Mouse (Mus musculus): Measurements from ENCODE around the gene Csnk2b.

Gene Csnk2b

GRCm38 (mm10) chr17:35120745-35121142 lies 1.1 kb downstream of the Csnk2b start:
- peak; percentile 74 for DNase-seq

GRCm38 (mm10) chr17:35115046-35116019 lies 6.5 kb downstream of the Csnk2b start, which contains the start of gene Ly6g5b:
Ly6g5b (minus strand) TSS chr17:35115428.
- no peak for DNase-seq

- no peak for DNase-seq
Observed at GRCm38 (mm10) chr17:35111774-35112173, 10.1 kb downstream of the Csnk2b start.

GRCm38 (mm10) chr17:35108097-35108496 lies 13.8 kb downstream of the Csnk2b start, which contains the start of gene Ly6g5c:
Ly6g5c (plus strand) TSS chr17:35108279.
- DNase-seq = peak; percentile 76

GRCm38 (mm10) chr17:35106522-35106921 lies 15.3 kb downstream of the Csnk2b start:
- DNase-seq = no peak

- peak; percentile 80 for DNase-seq
Observed at GRCm38 (mm10) chr17:35105740-35106389, 16.0 kb downstream of the Csnk2b start.

GRCm38 (mm10) chr17:35104754-35105153 lies 17.1 kb downstream of the Csnk2b start:
- DNase-seq = no peak

- DNase-seq = no peak
Observed at GRCm38 (mm10) chr17:35104079-35104478, 17.8 kb downstream of the Csnk2b start.

GRCm38 (mm10) chr17:35103221-35103690 lies 18.6 kb downstream of the Csnk2b start:
- no peak for DNase-seq

GRCm38 (mm10) chr17:35102299-35102698 lies 19.6 kb downstream of the Csnk2b start:
- DNase-seq = no peak

GRCm38 (mm10) chr17:35101161-35101560 lies 20.7 kb downstream of the Csnk2b start:
- no peak for DNase-seq

- no peak for DNase-seq
Observed at GRCm38 (mm10) chr17:35100196-35100765, 21.6 kb downstream of the Csnk2b start.

- peak; percentile 78 for DNase-seq
Observed at GRCm38 (mm10) chr17:35097164-35097655, 24.6 kb downstream of the Csnk2b start.

GRCm38 (mm10) chr17:35096597-35096996 lies 25.3 kb downstream of the Csnk2b start:
- DNase-seq = no peak

GRCm38 (mm10) chr17:35094475-35095365 lies 27.1 kb downstream of the Csnk2b start:
- DNase-seq = no peak

- peak; percentile 61 for DNase-seq
Observed at GRCm38 (mm10) chr17:35092403-35093198, 29.3 kb downstream of the Csnk2b start.

- peak; percentile 96 for DNase-seq
Observed at GRCm38 (mm10) chr17:35090166-35090932, 31.5 kb downstream of the Csnk2b start.

- DNase-seq = peak; percentile 95
Observed at GRCm38 (mm10) chr17:35088825-35089644, 32.8 kb downstream of the Csnk2b start, which contains the start of gene Abhd16a. Abhd16a (plus strand) TSS chr17:35089263.

GRCm38 (mm10) chr17:35088151-35088550 lies 33.7 kb downstream of the Csnk2b start:
- DNase-seq = no peak
